Mouse (Mus musculus) C2C12 (cell line): Measurements from ENCODE around the gene Slc16a6. TPM values are rescaled to one million over a fixed set of nuclear protein-coding genes. Genes with fewer than 3 reads are reported as not detected.

Experiments
- H3K27me3 ChIP-seq: one replicate; pipeline ENCODE4 v1.6.1; 2011; ENCODE audit not compliant: control insufficient read depth, insufficient read depth, insufficient read length
- H3K36me3 ChIP-seq: one replicate; pipeline ENCODE4 v1.6.1; 2011; ENCODE audit not compliant: control insufficient read depth, insufficient read depth
- H3K4me3 ChIP-seq: one replicate; pipeline ENCODE4 v1.5.1; 2011; ENCODE audit warnings: mild to moderate bottlenecking, control low read depth; ENCODE audit not compliant: poor library complexity, insufficient read depth, severe bottlenecking
- H3K79me2 ChIP-seq: one replicate; pipeline ENCODE4 v1.6.1; 2011; ENCODE audit not compliant: control insufficient read depth, insufficient read depth
- H3K79me3 ChIP-seq: one replicate; pipeline ENCODE4 v1.6.1; 2011; ENCODE audit warnings: low read depth, control low read depth
- H3ac ChIP-seq: one replicate; pipeline ENCODE3; 2011; ENCODE audit warnings: low read depth; ENCODE audit not compliant: control insufficient read depth, insufficient read length
- CEBPB ChIP-seq: IDR thresholded peaks from one replicate; pipeline ENCODE4 v1.6.1; 2011; ENCODE audit warnings: low read depth, mild to moderate bottlenecking, control low read depth, moderate library complexity
- CTCF ChIP-seq: IDR thresholded peaks from one replicate; pipeline ENCODE4 v1.5.1; 2011; ENCODE audit not compliant: control insufficient read depth, insufficient read depth, insufficient read length
- FOSL1 ChIP-seq: IDR thresholded peaks from one replicate; pipeline ENCODE4 v1.8.0; 2011; ENCODE audit warnings: mild to moderate bottlenecking, low read length; ENCODE audit not compliant: poor library complexity, insufficient read depth, severe bottlenecking
- MAX ChIP-seq: IDR thresholded peaks from one replicate; pipeline ENCODE4 v1.6.1; 2011; ENCODE audit warnings: mild to moderate bottlenecking, control low read depth
- MYOD1 ChIP-seq: IDR thresholded peaks from one replicate; pipeline ENCODE4 v1.6.1; 2011; ENCODE audit warnings: low read depth; ENCODE audit not compliant: control insufficient read depth, insufficient read length
- MYOG ChIP-seq: IDR thresholded peaks from one replicate; pipeline ENCODE4 v1.6.1; 2011; ENCODE audit not compliant: control insufficient read depth, insufficient read length; ENCODE audit errors: extremely low read depth
- USF1 ChIP-seq: IDR thresholded peaks from one replicate; pipeline ENCODE4 v1.6.1; 2011; ENCODE audit warnings: low read depth, mild to moderate bottlenecking, control low read depth, moderate library complexity
- polyA plus RNA-seq: library from polyadenylated mRNA; unstranded; fragments of >200 nt; fragmentation: generic; extraction: Trizol; gene quantifications from one replicate; pipeline ENCODE4 v1.2.1, GENCODE M21; 2012; ENCODE audit warnings: missing spikeins

Slc16a6 gene
- polyA plus RNA-seq, 1 experiment = 1.2 TPM

- H3ac ChIP-seq = no peak overlapping the region
- no peaks in the 10 kb centered on the region for H3K27me3 ChIP-seq
- no peaks in the 10 kb centered on the region for H3K79me2 ChIP-seq
- no peaks in the 10 kb centered on the region for H3K36me3 ChIP-seq
- H3K79me3 ChIP-seq = no peaks in the 10 kb centered on the region
- no peak for TF ChIP-seq CTCF
- TF ChIP-seq MYOG = no peak
- no peak for TF ChIP-seq MAX
- no peak for TF ChIP-seq USF1
- no peak for TF ChIP-seq MYOD1
- TF ChIP-seq FOSL1 = no peak
- TF ChIP-seq CEBPB = no peak
- no peak overlapping the region for H3K4me3 ChIP-seq
Observed at GRCm38 (mm10) chr11:109468133-109468532, 5.3 kb downstream of the Slc16a6 start.

DNA sequence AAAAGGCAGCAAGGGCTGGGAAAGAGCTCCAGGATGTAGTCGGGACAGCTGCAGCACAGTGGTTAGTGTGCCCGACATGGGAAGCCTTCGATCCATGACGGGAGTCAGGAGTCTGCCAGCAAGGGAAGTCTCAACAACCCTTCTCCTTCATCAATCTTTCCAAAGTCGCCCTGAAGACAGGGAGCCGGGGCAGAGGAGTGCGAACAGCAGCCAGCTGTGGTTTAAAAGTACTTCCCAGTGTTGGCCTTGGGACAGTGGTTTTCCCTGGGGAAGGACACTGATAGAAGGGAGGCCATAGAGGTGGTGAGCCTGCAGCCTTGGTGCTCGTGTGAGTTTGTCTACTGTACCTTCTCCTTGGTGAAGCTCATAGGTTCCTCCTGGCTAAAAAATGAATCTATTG is 6.4 kb downstream of the Slc16a6 start:
- H3K79me2 ChIP-seq = no peaks in the 10 kb centered on the region
- no peak for TF ChIP-seq CEBPB
- no peaks in the 10 kb centered on the region for H3K79me3 ChIP-seq

DNA sequence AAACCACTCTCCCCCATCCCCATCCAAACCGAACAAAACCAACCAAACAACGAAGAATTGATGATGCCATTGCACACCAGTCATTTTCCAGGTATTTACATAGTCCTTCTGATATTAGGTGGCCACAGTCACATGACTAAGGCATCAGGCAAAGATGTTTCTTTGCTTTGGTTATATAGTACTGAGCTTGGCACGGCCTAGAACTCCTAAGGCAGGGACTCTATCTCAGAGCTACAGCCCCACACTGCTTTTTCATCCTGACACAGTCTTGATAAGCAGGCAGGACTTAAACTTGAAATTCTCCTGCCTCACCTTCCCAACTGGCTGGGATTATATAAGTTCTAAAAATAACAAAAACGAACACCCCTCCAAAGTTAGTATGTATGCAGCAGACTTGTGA is 8.3 kb downstream of the Slc16a6 start:
- Histone ChIP-seq H3ac (no peak overlapping the region), H3K27me3 (no peaks in the 10 kb centered on the region), H3K36me3 (no peaks in the 10 kb centered on the region), H3K79me2 (no peaks in the 10 kb centered on the region), H3K79me3 (no peaks in the 10 kb centered on the region), H3K4me3 (no peak overlapping the region)
- TF ChIP-seq MYOG = no peak
- TF ChIP-seq MAX = no peak
- no peak for TF ChIP-seq MYOD1
- no peak for TF ChIP-seq CTCF
- TF ChIP-seq USF1 = no peak
- TF ChIP-seq CEBPB = no peak
- TF ChIP-seq FOSL1 = no peak

More for the DNA sequence above, 6.4 kb downstream of the Slc16a6 start:
- H3ac ChIP-seq = no peak overlapping the region
- H3K27me3 ChIP-seq = no peaks in the 10 kb centered on the region
- no peaks in the 10 kb centered on the region for H3K36me3 ChIP-seq
- no peak overlapping the region for H3K4me3 ChIP-seq

GRCm38 (mm10) chr11:109460586-109460985 is 12.8 kb downstream of the Slc16a6 start:
- Histone ChIP-seq H3K79me2 (no peaks in the 10 kb centered on the region), H3K79me3 (no peaks in the 10 kb centered on the region), H3K4me3 (no peak overlapping the region), H3ac (no peak overlapping the region), H3K27me3 (no peaks in the 10 kb centered on the region), H3K36me3 (no peaks in the 10 kb centered on the region)
- TF ChIP-seq CEBPB (no peak), CTCF (no peak), FOSL1 (no peak), USF1 (no peak), MAX (no peak), MYOD1 (no peak), MYOG (no peak)

DNA sequence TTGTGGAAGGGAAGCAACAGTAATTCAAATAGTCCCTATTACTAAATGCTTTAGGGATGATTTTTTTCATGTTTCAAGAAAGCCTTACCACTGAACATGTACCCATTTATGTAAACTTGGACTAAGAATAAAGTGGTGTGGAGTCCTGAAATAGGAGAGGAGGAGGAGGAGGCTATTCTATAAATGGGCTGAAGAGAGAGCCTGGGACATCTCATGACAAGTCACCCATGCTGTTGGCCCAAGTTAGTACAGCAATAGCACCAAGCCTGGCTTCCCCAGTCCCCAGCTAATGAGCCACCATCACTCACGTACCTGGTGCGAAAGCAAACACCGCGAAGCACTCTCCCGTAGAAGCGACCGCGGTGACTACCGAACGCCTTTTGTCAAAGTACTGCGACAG is 15.2 kb downstream of the Slc16a6 start:
- Histone ChIP-seq H3K27me3 (no peaks in the 10 kb centered on the region), H3K4me3 (no peak overlapping the region), H3K36me3 (no peaks in the 10 kb centered on the region), H3ac (no peak overlapping the region), H3K79me3 (no peaks in the 10 kb centered on the region), H3K79me2 (no peaks in the 10 kb centered on the region)
- no peak for TF ChIP-seq FOSL1
- no peak for TF ChIP-seq MYOD1
- no peak for TF ChIP-seq MAX
- no peak for TF ChIP-seq CTCF
- TF ChIP-seq CEBPB = no peak

- no peaks in the 10 kb centered on the region for H3K79me2 ChIP-seq
- H3K79me3 ChIP-seq = no peaks in the 10 kb centered on the region
- no peaks in the 10 kb centered on the region for H3K36me3 ChIP-seq
- no peak overlapping the region for H3K4me3 ChIP-seq
- no peak for TF ChIP-seq USF1
- no peak for TF ChIP-seq MYOG
- TF ChIP-seq CTCF = no peak
- TF ChIP-seq FOSL1 = no peak
- no peak for TF ChIP-seq MAX
- TF ChIP-seq MYOD1 = no peak
- no peak for TF ChIP-seq CEBPB
- no peak overlapping the region for H3ac ChIP-seq
- no peaks in the 10 kb centered on the region for H3K27me3 ChIP-seq
Observed at GRCm38 (mm10) chr11:109456261-109456660, 17.1 kb downstream of the Slc16a6 start.

DNA sequence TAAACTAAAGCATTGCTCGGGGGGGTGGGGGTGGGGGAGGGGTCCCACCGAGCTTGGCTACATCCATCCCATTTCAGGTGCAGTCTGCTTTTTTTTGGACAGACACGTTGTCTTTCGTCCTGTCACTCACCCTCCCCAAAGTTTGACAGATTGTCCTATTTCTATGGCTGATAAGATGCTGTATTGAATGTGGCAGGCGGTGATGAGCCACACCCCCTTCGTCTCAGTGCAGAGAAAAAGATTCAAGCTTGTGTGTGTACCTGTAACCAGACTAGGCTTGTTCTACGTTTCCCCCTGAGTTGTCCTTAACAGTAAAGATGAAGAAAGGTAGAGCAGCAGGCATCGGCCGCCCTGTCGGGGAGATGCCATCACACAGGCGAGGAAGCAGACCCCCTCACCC is 22.2 kb downstream of the Slc16a6 start:
- Histone ChIP-seq H3K27me3 (no peaks in the 10 kb centered on the region), H3K79me3 (no peaks in the 10 kb centered on the region), H3K36me3 (no peaks in the 10 kb centered on the region), H3ac (no peak overlapping the region), H3K4me3 (no peak overlapping the region), H3K79me2 (no peaks in the 10 kb centered on the region)
- TF ChIP-seq MYOG (no peak), CEBPB (no peak), CTCF (no peak), FOSL1 (no peak), MAX (no peak), USF1 (no peak), MYOD1 (no peak)
